Mouse (Mus musculus): ENCODE data around the gene Tmed11.
A peak's percentile ranks its signal among the peaks of the same experiment; 100 is the strongest.
"Not testable (repeated sequence)": the region's sequence is repeated elsewhere in the genome, so short reads cannot be mapped to it uniquely, and the experiment has no call there.

Tmed11 gene

GRCm38 (mm10) chr5:108795263-108795662, at the start of gene Tmed11:
TSS of gene Tmed11 (minus strand) at chr5:108795363.
- not testable (repeated sequence) for DNase-seq (ENCODE audit: low read depth, low spot score)

- peak; percentile 55 for DNase-seq (ENCODE audit: low read depth, low spot score)
These were observed 41.0 kb upstream of the Tmed11 start for GRCm38 (mm10) chr5:108836156-108836555.

GRCm38 (mm10) chr5:108823276-108823675, 28.1 kb upstream of the Tmed11 start:
- no peak for DNase-seq (ENCODE audit: low read depth, low spot score)

- DNase-seq (ENCODE audit: low read depth, low spot score) = not testable (repeated sequence)
These were observed 13.6 kb upstream of the Tmed11 start, which contains the start of gene Vmn2r8 for GRCm38 (mm10) chr5:108808750-108809149. TSS of gene Vmn2r8 (minus strand) at chr5:108808850.

- no peak for DNase-seq (ENCODE audit: low read depth, low spot score)
These were observed 8.5 kb upstream of the Tmed11 start for GRCm38 (mm10) chr5:108803646-108804045.

GRCm38 (mm10) chr5:108790385-108790784, 4.8 kb downstream of the Tmed11 start:
- peak; percentile 43 for DNase-seq (ENCODE audit: low read depth, low spot score)

- DNase-seq (ENCODE audit: low read depth, low spot score) = peak; percentile 71
These were observed 20.4 kb downstream of the Tmed11 start, which contains the start of gene Rnf212 for GRCm38 (mm10) chr5:108774630-108775306. TSS of gene Rnf212 (minus strand) at chr5:108774982.

GRCm38 (mm10) chr5:108760002-108760401, 35.2 kb downstream of the Tmed11 start:
- no peak for DNase-seq (ENCODE audit: low read depth, low spot score)

GRCm38 (mm10) chr5:108758396-108758795, 36.8 kb downstream of the Tmed11 start:
- DNase-seq (ENCODE audit: low read depth, low spot score) = peak; percentile 22

- DNase-seq (ENCODE audit: low read depth, low spot score) = not testable (repeated sequence)
These were observed 43.9 kb downstream of the Tmed11 start for GRCm38 (mm10) chr5:108751258-108751657.

- DNase-seq (ENCODE audit: low read depth, low spot score) = no peak
These were observed 44.6 kb downstream of the Tmed11 start for GRCm38 (mm10) chr5:108750328-108751210.

GRCm38 (mm10) chr5:108744629-108745028, 50.5 kb downstream of the Tmed11 start:
- no peak for DNase-seq (ENCODE audit: low read depth, low spot score)

- peak; percentile 55 for DNase-seq (ENCODE audit: low read depth, low spot score)
These were observed 51.3 kb downstream of the Tmed11 start for GRCm38 (mm10) chr5:108743856-108744255.

GRCm38 (mm10) chr5:108742596-108742995, 52.6 kb downstream of the Tmed11 start:
- DNase-seq (ENCODE audit: low read depth, low spot score) = no peak

- no peak for DNase-seq (ENCODE audit: low read depth, low spot score)
These were observed 53.3 kb downstream of the Tmed11 start for GRCm38 (mm10) chr5:108741844-108742243.

GRCm38 (mm10) chr5:108727425-108727824, 67.7 kb downstream of the Tmed11 start:
- DNase-seq (ENCODE audit: low read depth, low spot score) = no peak

All from ES-CJ7 (cell line).